Mouse (Mus musculus) left cerebral cortex, adult 18-20 months (tissue): Measurements from ENCODE around the gene Lrrc46. TPM values are rescaled to one million over a fixed set of nuclear protein-coding genes. Genes with fewer than 3 reads are reported as not detected.

Experiments used
- microRNA-seq, 2 experiments: library from miRNA; unstranded; fragments of <30 nt; microRNA quantifications; one replicate each; pipeline ENCODE4 v1.2.0; 2021
- total RNA-seq, 2 experiments: library from RNA; stranded (reverse); gene quantifications; 2 replicates each; pipeline ENCODE4 v1.2.3; 2021

The Lrrc46 gene
- total RNA-seq, 2 experiments from 2014 or later: 0.33 to 0.37 TPM

Small RNAs within 50 kb of the gene (microRNA-seq; reads per million reads assigned to microRNA genes)
- 0.50 to 2.5 reads per million in 2 experiments for gene Mir8103

Other genes with a start within 250 kb of the Lrrc46 start
- gene Nfe2l1, start 211.4 kb downstream of the Lrrc46 start, total RNA-seq: 100 to 1,000 TPM; 292 to 305 TPM
- 1 to 10 TPM; 5.9 to 6.3 TPM for gene Copz2, start 191.5 kb downstream of the Lrrc46 start, total RNA-seq
- gene Cdk5rap3, start 124.9 kb downstream of the Lrrc46 start, total RNA-seq: 10 to 100 TPM; 27.5 to 31.8 TPM
- gene Prr15l, start 113.3 kb downstream of the Lrrc46 start, total RNA-seq: not detected
- gene Pnpo, start 97.4 kb downstream of the Lrrc46 start, total RNA-seq: 10 to 100 TPM; 41.9 TPM
- 10 to 100 TPM; 11.4 to 11.9 TPM for gene Sp2, start 58.4 kb downstream of the Lrrc46 start, total RNA-seq
- gene Sp6, start 28.0 kb downstream of the Lrrc46 start, total RNA-seq: 1 to 10 TPM; 1.4 to 2.0 TPM
- 1 to 10 TPM; 4.2 to 4.6 TPM for gene Scrn2, start 11.5 kb downstream of the Lrrc46 start, total RNA-seq
- gene Mrpl10, start 153 bp upstream of the Lrrc46 start, total RNA-seq: 10 to 100 TPM; 67.4 to 70.6 TPM
- gene Osbpl7, start 9.2 kb upstream of the Lrrc46 start, total RNA-seq: 10 to 100 TPM; 12.9 to 13.2 TPM
- gene Tbx21, start 73.9 kb upstream of the Lrrc46 start, total RNA-seq: under 1 TPM in 1 of 2 experiments, not detected in 1; 0.21 TPM
- gene Tbkbp1, start 110.1 kb upstream of the Lrrc46 start, total RNA-seq: 10 to 100 TPM; 54.8 to 58.4 TPM
- gene Kpnb1, start 146.5 kb upstream of the Lrrc46 start, total RNA-seq: 100 to 1,000 TPM; 118 to 121 TPM
- gene Npepps, start 239.2 kb upstream of the Lrrc46 start, total RNA-seq: 100 to 1,000 TPM; 136 to 140 TPM